Comparison of ENCODE assay signal across 8 mouse cellular contexts in genomic region chr2:118372561-118372900, GRCm38 (mm10). TPM values are rescaled to one million over a fixed set of nuclear protein-coding genes. Genes with fewer than 3 reads are reported as not detected.
DNase-seq lines count a peak whose midpoint lies in the region; ATAC-seq lines count a peak whose summit lies in the region.

No protein-coding gene starts in this region.

- H3K4me1 ChIP-seq in kidney, embryonic 16.5 days (ENCODE audit: insufficient read depth, low read length) = peaks cover 10% of the 10 kb centered on the region
- H3K4me1 ChIP-seq in embryonic facial prominence, embryonic 10.5 days = peaks cover 18% of the 10 kb centered on the region
- H3K4me1 ChIP-seq in hindbrain, embryonic 15.5 days (replicated peaks) = peaks cover 19% of the 10 kb centered on the region
- peaks cover 6% of the 10 kb centered on the region; the same call in 1 of the 2 replicates for H3K4me1 ChIP-seq in midbrain, embryonic 16.5 days (ENCODE audit: control insufficient read depth, insufficient read depth, low read length)

- peak overlapping the region; percentile 98 for H3K4me2 ChIP-seq in kidney, embryonic 16.5 days (replicated peaks; ENCODE audit: low read depth, low read length)
- peak overlapping the region; percentile 95 for H3K4me2 ChIP-seq in hindbrain, embryonic 15.5 days
- peak overlapping the region; percentile 98 for H3K4me2 ChIP-seq in midbrain, embryonic 16.5 days (ENCODE audit: low read length)

- H3K9ac ChIP-seq in kidney, embryonic 16.5 days (replicated peaks; ENCODE audit: low read length) = peak overlapping the region; percentile 65; the same call in 1 of the 2 replicates
- H3K9ac ChIP-seq in hindbrain, embryonic 15.5 days = peak overlapping the region; percentile 61
- peak overlapping the region; percentile 78; the same call in 1 of the 2 replicates for H3K9ac ChIP-seq in midbrain, embryonic 16.5 days (ENCODE audit: low read depth, low read length)

- DNase-seq in kidney, adult 8-10 months = no peak
- no peak for DNase-seq in embryonic facial prominence, embryonic 10.5 days (ENCODE audit: low spot score)
- DNase-seq in cerebellum, adult 9-10 months = no peak
- DNase-seq in T-cell, adult 2 months (ENCODE audit: low spot score) = no peak
- DNase-seq in urinary bladder, adult 18-20 months (ENCODE audit: low spot score in 2 of 2) = no peak

- no peaks in the 10 kb centered on the region for H3K9me3 ChIP-seq in kidney, embryonic 16.5 days (ENCODE audit: low read length)
- H3K9me3 ChIP-seq in embryonic facial prominence, embryonic 10.5 days = no peaks in the 10 kb centered on the region
- H3K9me3 ChIP-seq in hindbrain, embryonic 15.5 days = no peaks in the 10 kb centered on the region
- no peaks in the 10 kb centered on the region; the same call in 1 of the 2 replicates for H3K9me3 ChIP-seq in midbrain, embryonic 16.5 days (replicated peaks; ENCODE audit: control insufficient read depth, low read length, poor library complexity, severe bottlenecking)

- ATAC-seq in kidney, embryonic 16.5 days (ENCODE audit: low FRiP score, low TSS enrichment) = no peak; the same call in 1 of the 2 replicates
- ATAC-seq in hindbrain, embryonic 15.5 days (ENCODE audit: low FRiP score, low read depth) = no peak
- ATAC-seq in midbrain, embryonic 16.5 days = peak; percentile 5; the same call in 1 of the 2 replicates

- no peaks in the 10 kb centered on the region for H3K36me3 ChIP-seq in kidney, embryonic 16.5 days (ENCODE audit: insufficient read depth, low read length)
- H3K36me3 ChIP-seq in embryonic facial prominence, embryonic 10.5 days (replicated peaks) = no peaks in the 10 kb centered on the region
- H3K36me3 ChIP-seq in hindbrain, embryonic 15.5 days = no peaks in the 10 kb centered on the region
- H3K36me3 ChIP-seq in midbrain, embryonic 16.5 days (ENCODE audit: control insufficient read depth, insufficient read depth, low read length) = no peaks in the 10 kb centered on the region

- peaks cover 24% of the 10 kb centered on the region; the same call in 1 of the 2 replicates for H3K27me3 ChIP-seq in kidney, embryonic 16.5 days (ENCODE audit: insufficient read depth, low read length)
- peaks cover 78% of the 10 kb centered on the region for H3K27me3 ChIP-seq in embryonic facial prominence, embryonic 10.5 days (replicated peaks; ENCODE audit: low read depth, poor library complexity, severe bottlenecking)
- H3K27me3 ChIP-seq in hindbrain, embryonic 15.5 days = no peaks in the 10 kb centered on the region
- peaks cover 9% of the 10 kb centered on the region for H3K27me3 ChIP-seq in midbrain, embryonic 16.5 days (ENCODE audit: control insufficient read depth, insufficient read depth, low read depth, low read length)

- no peak overlapping the region for H3K27ac ChIP-seq in kidney, embryonic 16.5 days (ENCODE audit: low read length)
- 0 out of 2 replicates have a peak overlapping the region, but pooled peaks have one; percentile 72 for H3K27ac ChIP-seq in embryonic facial prominence, embryonic 10.5 days (replicated peaks)
- no peak overlapping the region for H3K27ac ChIP-seq in hindbrain, embryonic 15.5 days (replicated peaks)
- no peak overlapping the region for H3K27ac ChIP-seq in midbrain, embryonic 16.5 days (ENCODE audit: low read length)

- 6% methylated on average over 11 of the region's 11 CpGs for WGBS in kidney, embryonic 16.5 days
- WGBS in embryonic facial prominence, embryonic 10.5 days = 8% methylated on average over 11 of the region's 11 CpGs
- 9% methylated on average over 11 of the region's 11 CpGs for WGBS in hindbrain, embryonic 15.5 days
- WGBS in midbrain, embryonic 16.5 days = 9% methylated on average over 11 of the region's 11 CpGs

- H3K4me3 ChIP-seq in kidney, embryonic 16.5 days (ENCODE audit: low read length) = peak overlapping the region; percentile 59
- peak overlapping the region; percentile 63 for H3K4me3 ChIP-seq in embryonic facial prominence, embryonic 10.5 days
- peak overlapping the region; percentile 56 for H3K4me3 ChIP-seq in hindbrain, embryonic 15.5 days
- H3K4me3 ChIP-seq in midbrain, embryonic 16.5 days (ENCODE audit: low read depth, low read length) = peak overlapping the region; percentile 62

RNA-seq across cellular contexts. Expression of gene Gpr176, which starts 0.7 kb away (rescaled TPM):
- polyA plus RNA-seq in kidney, embryonic 16.5 days (2015; fragmentation: Nextera tagmentation; extraction: Ambion mirVana) = 1.4 and 1.5 TPM in 2 replicates
- polyA plus RNA-seq in embryonic facial prominence, embryonic 10.5 days (2016; fragmentation: Nextera tagmentation; extraction: Ambion mirVana) = 0.16 and 0.17 TPM in 2 replicates
- polyA plus RNA-seq in hindbrain, embryonic 15.5 days (2015; fragmentation: Nextera tagmentation; extraction: Ambion mirVana) = 7.6 and 8.3 TPM in 2 replicates
- polyA plus RNA-seq in midbrain, embryonic 16.5 days (2015; fragmentation: Nextera tagmentation; extraction: Ambion mirVana) = 6.3 and 7.7 TPM in 2 replicates

RNA-seq across cellular contexts. Expression of gene Eif2ak4, which starts 15.9 kb away (rescaled TPM):
- polyA plus RNA-seq in kidney, embryonic 16.5 days (2015; fragmentation: Nextera tagmentation; extraction: Ambion mirVana) = 12.5 and 13.4 TPM in 2 replicates
- 13.9 and 14.4 TPM in 2 replicates for polyA plus RNA-seq in embryonic facial prominence, embryonic 10.5 days (2016; fragmentation: Nextera tagmentation; extraction: Ambion mirVana)
- 8.9 and 9.3 TPM in 2 replicates for polyA plus RNA-seq in hindbrain, embryonic 15.5 days (2015; fragmentation: Nextera tagmentation; extraction: Ambion mirVana)
- polyA plus RNA-seq in midbrain, embryonic 16.5 days (2015; fragmentation: Nextera tagmentation; extraction: Ambion mirVana) = 8.4 and 9.3 TPM in 2 replicates
